Mouse (Mus musculus) induced T-regulatory cell, adult 2 months (primary cell): ENCODE results near the gene Socs3.

Source experiments
- DNase-seq: peaks from one replicate; pipeline ENCODE4 v3.0.0-alpha.2; 2012; ENCODE audit warnings: low read depth

Gene Socs3

DNA sequence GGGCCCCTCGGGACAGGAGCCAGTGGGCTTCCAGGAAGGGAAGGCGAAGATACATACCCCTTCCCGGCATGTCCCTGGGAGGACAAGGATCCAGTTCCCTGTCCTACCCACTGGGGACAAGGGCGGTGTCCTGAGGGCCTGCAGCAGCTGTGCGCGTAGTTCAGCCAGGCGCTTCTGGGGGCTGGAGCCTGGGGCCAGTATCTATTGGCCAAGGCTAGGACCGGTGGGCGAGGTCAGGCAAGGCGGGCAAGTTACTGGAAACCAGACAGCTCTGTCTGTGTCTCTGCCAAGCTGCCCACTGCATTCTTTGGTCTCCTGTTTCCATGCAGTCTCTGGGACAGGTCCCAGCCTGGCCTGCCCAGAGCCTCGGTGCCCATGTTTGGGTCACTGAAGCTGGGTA, 46.6 kb downstream of the Socs3 start:
- no peak for DNase-seq

DNA sequence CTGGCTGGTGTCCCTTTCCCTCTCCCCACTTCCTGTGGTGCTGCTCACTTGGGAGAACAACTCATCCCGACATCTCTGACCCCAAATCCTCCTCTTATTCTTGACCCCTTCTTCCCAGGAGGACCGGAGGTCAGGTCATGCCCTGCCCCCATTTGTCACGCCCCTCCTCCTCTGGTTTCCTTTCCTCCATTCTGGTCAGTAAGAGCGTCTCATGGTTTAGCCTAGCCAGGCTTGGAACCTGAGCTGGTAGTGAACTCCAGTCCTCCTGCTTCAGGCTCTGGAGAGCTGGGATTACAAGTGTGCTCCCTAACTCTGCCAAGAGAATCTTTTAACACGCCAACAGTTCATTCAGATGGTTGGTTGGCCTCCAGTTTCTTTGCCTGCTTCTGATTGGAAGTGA, 50.6 kb downstream of the Socs3 start:
- DNase-seq, result no peak

DNA sequence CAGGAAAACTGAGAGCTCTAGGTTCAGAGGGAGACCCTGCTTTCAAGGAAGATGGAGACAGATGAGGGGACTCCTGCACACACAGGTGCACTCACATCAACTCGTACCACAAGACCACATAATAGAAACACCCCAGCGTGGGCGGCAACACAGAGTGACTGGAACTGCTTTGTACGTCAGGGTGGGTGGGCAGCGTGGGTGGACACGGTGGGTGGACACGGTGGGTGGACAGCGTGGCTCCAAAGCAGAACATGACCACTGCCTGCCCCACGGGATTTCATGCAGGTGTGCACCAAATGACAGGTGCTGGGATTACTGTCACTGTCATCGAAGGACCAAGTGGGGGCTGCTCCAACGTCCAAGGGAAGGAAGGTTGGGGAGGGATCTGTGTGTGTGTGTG, 51.3 kb downstream of the Socs3 start:
- DNase-seq, result no peak
